Mouse (Mus musculus) pancreas, adult 10 weeks (tissue): ENCODE data around the gene Siglech. TPM values are rescaled to one million over a fixed set of nuclear protein-coding genes. Genes with fewer than 3 reads are reported as not detected.

Source experiments
- polyA plus RNA-seq: library from polyadenylated mRNA; stranded (reverse); fragments of 350-450 nt; fragmentation: Illumina TruSeq; extraction: RNeasy Lipid Tissue Mini Kit (QIAGEN cat#74804); gene quantifications from one replicate; pipeline ENCODE4 v1.2.3, GENCODE M21; 2015; ENCODE audit warnings: low read depth, low replicate concordance; ENCODE audit not compliant: insufficient read depth

The Siglech gene
- polyA plus RNA-seq = not detected

GRCm38 (mm10) chr7:55767926-55768325 is at the start of gene Siglech:
Siglech (plus strand) TSS chr7:55768178.

GRCm38 (mm10) chr7:55793952-55794603 is 26.1 kb downstream of the Siglech start, which contains the start of gene Tubgcp5:
Tubgcp5 (plus strand) TSS chr7:55794154.

Other genes starting within 250 kb of the Siglech start
- 7.3 TPM for gene Tubgcp5, start 26.0 kb downstream of the Siglech start, polyA plus RNA-seq
- gene Cyfip1, start 73.6 kb downstream of the Siglech start, polyA plus RNA-seq = 9.7 TPM
- 4.6 TPM for gene Nipa2, start 194.3 kb downstream of the Siglech start, polyA plus RNA-seq